Mouse (Mus musculus): ENCODE measurements around the gene P3h1.

- TF ChIP-seq CTCF (IDR thresholded peaks at IDR 0.05; ENCODE audit: low read depth) (peak; percentile 61), EP300 (IDR thresholded peaks at IDR 0.05; ENCODE audit: low read depth) (no peak)
Observed at GRCm38 (mm10) chr4:119241664-119242063, 8.9 kb downstream of the P3h1 start.

Data from liver, postnatal 0 days (tissue).